Mouse (Mus musculus): ENCODE data around the gene Brd2.
A peak's percentile ranks its signal among the peaks of the same experiment; 100 is the strongest.

The Brd2 gene

GRCm38 (mm10) chr17:34109806-34110195, 12.6 kb downstream of the Brd2 start:
- DNase-seq, result no peak

- DNase-seq, result no peak
Measured at GRCm38 (mm10) chr17:34109038-34109805, 13.2 kb downstream of the Brd2 start.

GRCm38 (mm10) chr17:34108460-34108859, 14.0 kb downstream of the Brd2 start:
- DNase-seq, result no peak

GRCm38 (mm10) chr17:34107109-34107867, 15.1 kb downstream of the Brd2 start:
- DNase-seq, result no peak

GRCm38 (mm10) chr17:34106555-34106954, 15.9 kb downstream of the Brd2 start:
- no peak for DNase-seq

GRCm38 (mm10) chr17:34104804-34105203, 17.6 kb downstream of the Brd2 start:
- DNase-seq, result no peak

- DNase-seq, result no peak
Measured at GRCm38 (mm10) chr17:34102831-34103230, 19.6 kb downstream of the Brd2 start.

GRCm38 (mm10) chr17:34101604-34102032, 20.8 kb downstream of the Brd2 start:
- DNase-seq, result peak; percentile 86 to 91

- DNase-seq, result no peak
Measured at GRCm38 (mm10) chr17:34101185-34101584, 21.2 kb downstream of the Brd2 start.

- DNase-seq, result no peak
Measured at GRCm38 (mm10) chr17:34099531-34099930, 22.9 kb downstream of the Brd2 start.

- no peak for DNase-seq
Measured at GRCm38 (mm10) chr17:34098709-34099479, 23.5 kb downstream of the Brd2 start.

GRCm38 (mm10) chr17:34097272-34097671, 25.2 kb downstream of the Brd2 start:
- no peak for DNase-seq

GRCm38 (mm10) chr17:34096497-34097010, 25.9 kb downstream of the Brd2 start:
- DNase-seq, result no peak

GRCm38 (mm10) chr17:34094283-34095035, 28.0 kb downstream of the Brd2 start:
- DNase-seq, result peak; percentile 40 to 50

- DNase-seq, result peak; percentile 36 to 60
Measured at GRCm38 (mm10) chr17:34093199-34093874, 29.1 kb downstream of the Brd2 start.

- peak; percentile 37 to 66 for DNase-seq
Measured at GRCm38 (mm10) chr17:34092197-34092875, 30.1 kb downstream of the Brd2 start, which contains the start of gene H2-Oa. Gene H2-Oa (plus strand): TSS chr17:34092340.

- peak; percentile 24 to 39 for DNase-seq
Measured at GRCm38 (mm10) chr17:34090923-34091322, 31.5 kb downstream of the Brd2 start.

GRCm38 (mm10) chr17:34088124-34088523, 34.3 kb downstream of the Brd2 start:
- no peak for DNase-seq

- no peak for DNase-seq
Measured at GRCm38 (mm10) chr17:34087386-34087785, 35.0 kb downstream of the Brd2 start.

- DNase-seq, result no peak
Measured at GRCm38 (mm10) chr17:34083104-34083503, 39.3 kb downstream of the Brd2 start.

GRCm38 (mm10) chr17:34079621-34080020, 42.8 kb downstream of the Brd2 start:
- DNase-seq, result no peak

Measured in thymus, adult 18-20 months (tissue).